In the genomic region with DNA sequence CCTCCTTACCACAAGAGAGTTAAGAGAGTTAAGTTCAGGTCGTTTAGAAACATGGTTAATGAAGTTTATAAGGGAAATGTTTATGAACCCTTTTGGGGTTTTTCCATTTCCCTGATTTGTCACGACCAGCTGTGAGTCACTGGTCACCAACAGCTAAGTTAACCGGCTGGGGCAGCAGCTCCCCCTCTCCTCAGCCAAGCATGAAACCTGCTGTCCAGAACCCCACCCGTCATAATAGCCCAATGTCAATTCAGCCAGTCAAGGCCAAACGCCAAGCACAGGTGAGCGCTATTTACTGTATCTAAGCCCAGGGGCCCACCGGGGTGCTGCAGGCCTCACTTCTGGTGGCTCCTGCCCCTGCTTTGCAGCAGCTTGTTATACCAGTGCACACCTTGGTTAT, we compare ENCODE assay signal across 24 mouse cellular contexts. TPM values are rescaled to one million over a fixed set of nuclear protein-coding genes. Genes with fewer than 3 reads are reported as not detected.
A peak's percentile ranks its signal among the peaks of the same experiment; 100 is the strongest.
DNase-seq lines count a peak whose midpoint lies in the region; ATAC-seq and TF ChIP-seq lines count a peak whose summit lies in the region.
"Had no signal": no experiment of that assay in that cellular context is flagged by ENCODE, and none has a peak within 500 bp of the region (broad histone marks: within the 10 kb centered on the region; RNA-seq: fewer than 3 reads in every experiment).

No protein-coding gene starts in this region.

- H3K27me3 ChIP-seq in liver, postnatal 0 days (ENCODE audit: insufficient read depth, low read length), result no peaks in the 10 kb centered on the region
- H3K27me3 ChIP-seq in liver, embryonic 11.5 days (replicated peaks; ENCODE audit: control insufficient read depth, insufficient read depth, low read length), result no peaks in the 10 kb centered on the region
- H3K27me3 ChIP-seq in CH12.LX (replicated peaks), result no peaks in the 10 kb centered on the region
- H3K27me3 ChIP-seq: embryonic facial prominence, embryonic 12.5 days; forebrain, embryonic 15.5 days; liver, embryonic 12.5 days had no signal

- TF ChIP-seq EP300 in liver, postnatal 0 days (IDR thresholded peaks at IDR 0.05; ENCODE audit: low read depth), result no peak
- no peak for TF ChIP-seq EP300 in CH12.LX (IDR thresholded peaks at IDR 0.05; ENCODE audit: low read length)

- ATAC-seq in liver, postnatal 0 days, result no peak
- no peak for ATAC-seq in liver, embryonic 11.5 days (replicated peaks; ENCODE audit: low FRiP score)
- ATAC-seq: forebrain, embryonic 15.5 days; hindbrain, postnatal 0 days; liver, embryonic 12.5 days; midbrain, embryonic 13.5 days had no signal

- TF ChIP-seq CTCF in liver, postnatal 0 days (IDR thresholded peaks at IDR 0.05; ENCODE audit: low read depth), result no peak
- no peak for TF ChIP-seq CTCF in CH12.LX (conservative IDR thresholded peaks at IDR 0.05 in 1 of 2, IDR thresholded peaks at IDR 0.05 in 1 of 2; ENCODE audit: low read depth in 2 of 2, low read length in 2 of 2)

- H3K27ac ChIP-seq in liver, postnatal 0 days (ENCODE audit: low read depth), result peak overlapping the region; percentile 64; the same call in 1 of the 2 replicates
- H3K27ac ChIP-seq in liver, embryonic 11.5 days (ENCODE audit: low read depth, low read length), result no peak overlapping the region
- H3K27ac ChIP-seq in CH12.LX (ENCODE audit: insufficient read depth, low read depth), result no peak overlapping the region
- H3K27ac ChIP-seq: embryonic facial prominence, embryonic 12.5 days; forebrain, embryonic 15.5 days; heart, embryonic 10.5 days; hindbrain, embryonic 10.5 days; hindbrain, postnatal 0 days; liver, embryonic 12.5 days; midbrain, embryonic 13.5 days had no signal

- H3K36me3 ChIP-seq in liver, postnatal 0 days (replicated peaks; ENCODE audit: insufficient read depth, low read length), result no peaks in the 10 kb centered on the region
- no peaks in the 10 kb centered on the region for H3K36me3 ChIP-seq in liver, embryonic 11.5 days (ENCODE audit: control insufficient read depth, insufficient read depth, low read length)
- H3K36me3 ChIP-seq in CH12.LX (replicated peaks in 1 of 2; ENCODE audit: control insufficient read depth in 1 of 2, insufficient read depth in 1 of 2, low read length in 1 of 2), result no peaks in the 10 kb centered on the region
- H3K36me3 ChIP-seq: embryonic facial prominence, embryonic 12.5 days; forebrain, embryonic 15.5 days; heart, embryonic 10.5 days; hindbrain, embryonic 10.5 days; liver, embryonic 12.5 days; midbrain, embryonic 13.5 days had no signal

- H3K4me2 ChIP-seq in liver, postnatal 0 days (ENCODE audit: low read depth, low read length), result no peak overlapping the region
- H3K4me2 ChIP-seq in liver, embryonic 11.5 days, result no peak overlapping the region
- no peak overlapping the region for H3K4me2 ChIP-seq in CH12.LX (ENCODE audit: insufficient read depth, low read depth, poor library complexity, severe bottlenecking)
- H3K4me2 ChIP-seq: embryonic facial prominence, embryonic 12.5 days; forebrain, embryonic 15.5 days; liver, embryonic 12.5 days; lung, embryonic 14.5 days; midbrain, embryonic 13.5 days had no signal

- no peaks in the 10 kb centered on the region for H3K9me3 ChIP-seq in liver, postnatal 0 days (ENCODE audit: low read length)
- H3K9me3 ChIP-seq in liver, embryonic 11.5 days (ENCODE audit: control insufficient read depth, low read length), result no peaks in the 10 kb centered on the region
- no peaks in the 10 kb centered on the region for H3K9me3 ChIP-seq in CH12.LX (replicated peaks; ENCODE audit: low read length)
- H3K9me3 ChIP-seq: embryonic facial prominence, embryonic 12.5 days; forebrain, embryonic 15.5 days; heart, embryonic 10.5 days; hindbrain, embryonic 10.5 days; liver, embryonic 12.5 days; midbrain, embryonic 13.5 days had no signal

- H3K9ac ChIP-seq in liver, postnatal 0 days (replicated peaks), result no peak overlapping the region
- H3K9ac ChIP-seq in liver, embryonic 11.5 days (ENCODE audit: low read depth, low read length), result no peak overlapping the region
- H3K9ac ChIP-seq in CH12.LX (ENCODE audit: insufficient read depth, low read depth), result no peak overlapping the region
- H3K9ac ChIP-seq: embryonic facial prominence, embryonic 12.5 days; forebrain, embryonic 15.5 days; liver, embryonic 12.5 days; lung, embryonic 14.5 days; midbrain, embryonic 13.5 days had no signal

- TF ChIP-seq RAD21 in CH12.LX (IDR thresholded peaks at IDR 0.05; ENCODE audit: low read depth, low read length), result no peak

- no peaks in the 10 kb centered on the region for H3K79me2 ChIP-seq in CH12.LX (replicated peaks; ENCODE audit: control insufficient read depth, extremely low read depth, insufficient read depth, poor library complexity, severe bottlenecking)

- dilution Hi-C loops in CH12.LX (cut with MboI; ENCODE audit: extremely low pct_ligation_motif_present, extremely low pct_unique_long_range_greater_than_20kb, low sequenced_read_pairs), result no loop called here

- no peak overlapping the region for H3K4me3 ChIP-seq in liver, postnatal 0 days (ENCODE audit: low read depth, low read length)
- H3K4me3 ChIP-seq in liver, embryonic 11.5 days (ENCODE audit: low read depth, low read length), result no peak overlapping the region
- H3K4me3 ChIP-seq in CH12.LX (replicated peaks in 1 of 3; ENCODE audit: low read depth in 2 of 3, low read length in 2 of 3, poor library complexity in 1 of 3), result no peak overlapping the region
- H3K4me3 ChIP-seq: embryonic facial prominence, embryonic 12.5 days; forebrain, embryonic 15.5 days; heart, embryonic 10.5 days; hindbrain, embryonic 10.5 days; liver, embryonic 12.5 days; midbrain, embryonic 13.5 days had no signal

- 46% methylated on average over 7 of the region's 7 CpGs for WGBS in liver, postnatal 0 days (ENCODE audit: insufficient replicate concordance)
- 59% methylated on average over 7 of the region's 7 CpGs for WGBS in liver, embryonic 11.5 days

- TF ChIP-seq POLR2A in CH12.LX (IDR thresholded peaks at IDR 0.05; ENCODE audit: low read depth, low read length), result no peak

- H3K4me1 ChIP-seq in liver, postnatal 0 days (ENCODE audit: insufficient read depth), result peaks cover 24% of the 10 kb centered on the region
- no peaks in the 10 kb centered on the region; the same call in 1 of the 2 replicates for H3K4me1 ChIP-seq in liver, embryonic 11.5 days (replicated peaks; ENCODE audit: control insufficient read depth, insufficient read depth, low read length)
- peaks cover 19 to 98% of the 10 kb centered on the region in 2 experiments for H3K4me1 ChIP-seq in CH12.LX (ENCODE audit: control insufficient read depth in 1 of 2, insufficient read depth in 2 of 2)

- no peak for DNase-seq in liver, postnatal 0 days
- no peak for DNase-seq in liver, embryonic 11.5 days (ENCODE audit: low spot score)
- DNase-seq in 416B (ENCODE audit: low read depth), result peak; percentile 85
- no peak for DNase-seq in CH12.LX (ENCODE audit: extremely low read depth)
- peak; percentile 66 for DNase-seq in kidney, postnatal 14 days
- DNase-seq in heart, adult 11 months, result no peak
- no peak for DNase-seq in cerebellum, postnatal 25 days
- DNase-seq in layer of hippocampus, postnatal 14 days (ENCODE audit: low spot score in 2 of 2), result no peak
- DNase-seq: cerebellum, adult 9-10 months; gastrocnemius, postnatal 36 days; lung, embryonic 14.5 days; lung, postnatal 36 days; right cerebral cortex, postnatal 25 days had no signal

- in situ Hi-C loops in CH12.LX (cut with MboI; ENCODE audit: low pct_ligation_motif_present, low pct_unique_long_range_greater_than_20kb, low sequenced_read_pairs), result no loop called here

TF ChIP-seq in CH12.LX, 34 proteins besides CTCF, POLR2A, EP300 and RAD21:
- TF ChIP-seq ETS1 (conservative IDR thresholded peaks at IDR 0.05; ENCODE audit: low read depth, low read length) (peak; percentile 55), CHD1 (IDR thresholded peaks at IDR 0.05; ENCODE audit: low read depth, low read length) (no peak), ZNF384 (IDR thresholded peaks at IDR 0.05; ENCODE audit: low read depth, low read length) (no peak), BHLHE40 (IDR thresholded peaks at IDR 0.05; ENCODE audit: low read depth, low read length) (no peak), TBP (conservative IDR thresholded peaks at IDR 0.05; ENCODE audit: low read depth, low read length) (no peak), KAT2A (IDR thresholded peaks at IDR 0.05; ENCODE audit: insufficient replicate concordance, low read length) (no peak)

RNA-seq across cellular contexts. Expression of a gene that starts 12.2 kb away (rescaled TPM):
- 0.86 and 0.91 TPM in 2 replicates for polyA plus RNA-seq in liver, postnatal 0 days (2015; fragmentation: Nextera tagmentation; extraction: Ambion mirVana)
- polyA plus RNA-seq in liver, embryonic 11.5 days (2014; fragmentation: Nextera tagmentation; extraction: Ambion mirVana), result 1.5 and 2.0 TPM in 2 replicates
- total RNA-seq in CH12.LX (2012; rRNA removed) (3.9 and 4.8 TPM in 2 replicates), CH12.LX (2014; rRNA removed) (1.4 and 1.9 TPM in 2 replicates)
- polyA plus RNA-seq in CH12.LX (2012; ENCODE audit: insufficient read length, low read depth), result 4.3 and 5.4 TPM in 2 replicates
- total RNA-seq in layer of hippocampus, postnatal 14 days (2021), result 1 to 10 TPM in 1 of 2 experiments, under 1 TPM in 1; 0.94 to 2.0 TPM
- total RNA-seq: MEL had no signal
- polyA plus RNA-seq: heart, postnatal 0 days had no signal

RNA-seq across cellular contexts. Expression of a gene that starts 55.9 kb away (rescaled TPM):
- not detected in 2 replicates for polyA plus RNA-seq in liver, postnatal 0 days (2015; fragmentation: Nextera tagmentation; extraction: Ambion mirVana)
- polyA plus RNA-seq in liver, embryonic 11.5 days (2014; fragmentation: Nextera tagmentation; extraction: Ambion mirVana), result 0.49 and 0.75 TPM in 2 replicates
- not detected in 2 replicates for total RNA-seq in CH12.LX (2012; rRNA removed)
- not detected in 2 replicates for total RNA-seq in CH12.LX (2014; rRNA removed)
- polyA plus RNA-seq in CH12.LX (2012; ENCODE audit: insufficient read length, low read depth), result not detected in 2 replicates
- total RNA-seq in layer of hippocampus, postnatal 14 days (2021), result 1 to 10 TPM; 7.3 to 7.9 TPM
- total RNA-seq: gastrocnemius, postnatal 36 days; MEL; neutrophil, adult 5-6 weeks had no signal
- polyA plus RNA-seq: limb, embryonic 11.5 days had no signal

Comparison
In these comparisons a context has a peak if more than half of its experiments do, and no peak if none do; other contexts are left out.
1. DNase-seq: peak in 416B (single experiment) and kidney, postnatal 14 days (single experiment); none in liver, postnatal 0 days (single experiment), liver, embryonic 11.5 days (single experiment), CH12.LX (single experiment), heart, adult 11 months (single experiment), cerebellum, postnatal 25 days (0 of 2) and layer of hippocampus, postnatal 14 days (0 of 2).